Mouse (Mus musculus) ovary, adult 18-20 months (tissue): ENCODE data around the gene Zfp143.
"Not testable (repeated sequence)": the region's sequence is repeated elsewhere in the genome, so short reads cannot be mapped to it uniquely, and the experiment has no call there.

Experiments used
- DNase-seq: peaks from one replicate; pipeline ENCODE4 v3.0.0; 2022; ENCODE audit warnings: low spot score, mixed read lengths

Gene Zfp143

DNA sequence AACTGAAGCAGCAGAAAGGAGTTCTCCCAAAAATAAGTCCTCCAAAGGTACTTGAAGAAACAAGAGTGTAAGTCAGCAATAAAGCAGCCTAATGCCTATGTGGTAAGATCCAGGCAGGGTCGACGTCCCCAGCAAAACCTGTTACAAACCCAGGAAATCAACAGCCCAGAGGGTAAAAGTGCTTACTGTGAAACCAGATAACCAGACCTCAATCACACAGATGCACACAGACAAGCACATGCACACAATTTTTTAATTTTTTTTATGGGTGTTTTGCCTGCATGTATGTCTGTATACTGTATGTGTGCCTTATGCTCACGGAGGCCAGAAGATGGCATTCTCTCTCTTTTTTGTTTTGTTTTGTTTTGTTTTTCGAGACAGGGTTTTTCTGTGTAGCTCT lies 35.3 kb downstream of the Zfp143 start:
- no peak for DNase-seq

DNA sequence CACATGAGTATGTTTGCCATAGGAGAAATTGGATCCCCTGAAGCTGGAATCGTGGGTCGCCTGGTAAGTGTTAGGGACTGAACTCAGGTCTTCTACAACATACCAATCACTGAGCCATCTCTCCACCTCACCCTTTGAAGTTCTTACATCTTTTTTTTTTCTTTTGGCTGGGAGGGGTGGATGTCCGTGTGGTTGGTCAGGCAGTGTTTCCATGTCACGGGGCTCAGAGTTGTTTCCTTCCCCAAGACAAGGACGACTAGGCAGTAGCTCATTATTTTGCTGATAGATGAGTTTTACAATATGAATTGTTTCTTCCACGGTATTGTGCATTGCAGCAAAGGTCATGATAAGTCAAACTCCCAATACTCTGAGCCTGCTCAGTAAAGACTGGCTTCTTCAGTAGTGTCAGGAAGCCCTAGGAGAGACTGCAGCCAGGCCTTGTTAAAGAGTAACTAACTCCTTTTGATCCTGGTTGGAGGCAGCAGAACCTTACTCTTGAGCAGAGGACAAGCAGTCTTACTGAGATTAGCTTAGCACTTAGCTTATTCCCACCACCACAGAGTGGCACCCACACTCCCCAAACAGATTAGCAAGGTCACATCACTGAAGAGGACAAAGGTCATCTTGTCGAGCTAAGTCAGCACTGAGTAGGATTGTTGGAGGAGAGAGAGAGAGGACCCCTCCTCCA lies 36.2 kb downstream of the Zfp143 start:
- DNase-seq: no peak

DNA sequence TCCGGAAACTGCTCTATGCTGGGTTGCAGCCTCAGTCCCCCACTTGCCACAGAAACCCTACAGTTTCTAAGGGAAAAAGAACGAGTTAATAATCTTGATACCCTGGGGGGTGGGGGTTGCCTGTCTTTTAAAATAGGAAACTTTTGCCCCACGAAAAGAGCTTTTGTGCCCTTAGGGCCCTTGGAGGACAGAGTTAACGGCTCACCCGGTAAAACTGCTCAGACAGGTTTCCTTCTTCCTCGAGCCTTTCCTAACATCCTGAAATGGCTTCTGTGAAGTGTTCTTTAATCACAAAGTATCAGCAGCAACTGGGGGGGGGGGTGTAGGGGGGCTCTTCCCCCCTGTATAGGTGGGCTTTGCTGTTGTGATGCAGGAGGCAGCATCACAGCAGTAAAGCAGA lies 39.8 kb downstream of the Zfp143 start:
- DNase-seq: no peak

DNA sequence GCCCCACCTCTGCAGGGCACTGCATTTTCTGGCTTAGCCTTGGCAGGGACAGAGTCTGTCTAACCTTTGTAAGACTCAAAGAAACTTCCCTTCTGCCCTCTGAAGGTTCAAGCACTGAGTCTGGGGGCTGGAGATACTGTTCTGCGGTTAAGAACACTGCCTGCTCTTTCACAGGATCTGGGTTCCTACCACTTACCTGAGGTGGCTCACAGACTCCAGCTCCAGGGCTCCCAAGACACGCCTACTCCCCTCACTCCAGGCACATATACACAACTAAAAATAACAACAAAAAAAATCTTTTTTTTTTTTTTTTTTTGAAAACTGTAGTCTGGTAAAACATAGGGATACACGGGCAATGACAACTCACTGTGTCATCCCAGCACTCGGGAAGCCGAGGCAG lies 40.2 kb downstream of the Zfp143 start:
- no peak for DNase-seq

DNA sequence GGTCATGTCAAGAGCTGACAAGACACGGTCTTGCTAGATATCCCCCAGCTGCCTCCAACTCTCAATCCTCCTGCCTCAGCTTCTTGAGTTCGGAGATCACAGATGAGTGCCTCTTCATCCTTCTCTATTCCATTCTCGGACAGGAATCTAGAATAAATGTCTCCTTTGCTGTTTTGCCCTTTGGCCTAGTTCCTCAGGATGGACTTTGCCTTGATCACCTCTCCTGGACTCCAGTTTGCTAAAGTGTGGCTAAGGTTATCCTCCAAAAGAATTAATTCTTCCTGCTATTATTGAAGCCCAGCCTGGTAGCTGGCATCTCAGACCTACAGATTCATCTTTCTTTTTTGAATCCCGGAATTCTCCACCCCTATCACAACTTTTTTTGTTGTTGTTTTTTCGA lies 44.0 kb downstream of the Zfp143 start:
- DNase-seq: no peak

DNA sequence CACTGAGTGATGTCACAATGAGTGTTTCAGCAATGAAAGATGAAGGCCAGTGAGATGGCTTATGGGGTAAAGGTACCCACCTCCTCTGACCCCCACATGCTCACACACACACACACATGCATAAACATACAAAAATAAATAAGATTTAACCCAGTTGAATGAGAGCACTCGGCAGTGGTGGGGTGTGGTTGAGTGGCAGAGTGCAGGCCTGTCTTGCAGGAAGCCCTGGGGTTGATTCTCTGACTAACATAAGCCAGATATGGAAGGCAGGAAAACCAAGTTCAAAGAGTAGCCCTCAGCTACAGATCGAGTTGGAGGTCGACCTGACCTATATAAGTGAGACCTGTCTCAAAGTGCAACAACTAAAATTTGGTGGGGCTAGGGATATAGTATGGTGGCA lies 45.6 kb downstream of the Zfp143 start:
- no peak for DNase-seq

DNA sequence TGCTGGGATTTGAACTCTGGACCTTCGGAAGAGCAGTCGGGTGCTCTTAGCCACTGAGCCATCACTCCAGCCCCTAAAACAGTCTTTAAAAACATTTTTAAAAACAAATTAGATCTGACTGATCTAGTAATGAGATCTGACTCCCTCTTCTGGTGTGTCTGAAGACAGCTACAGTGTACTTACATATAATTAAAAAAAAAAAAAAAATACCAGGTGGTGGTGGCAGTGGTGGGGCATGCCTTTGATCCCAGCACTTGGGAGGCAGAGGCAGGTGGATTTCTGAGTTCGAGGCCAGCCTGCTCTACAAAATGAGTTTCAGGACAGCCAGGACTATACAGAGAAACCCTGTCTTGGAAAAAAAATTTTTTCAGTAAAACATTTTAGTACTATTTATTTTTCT lies 47.5 kb downstream of the Zfp143 start:
- DNase-seq: not testable (repeated sequence)

DNA sequence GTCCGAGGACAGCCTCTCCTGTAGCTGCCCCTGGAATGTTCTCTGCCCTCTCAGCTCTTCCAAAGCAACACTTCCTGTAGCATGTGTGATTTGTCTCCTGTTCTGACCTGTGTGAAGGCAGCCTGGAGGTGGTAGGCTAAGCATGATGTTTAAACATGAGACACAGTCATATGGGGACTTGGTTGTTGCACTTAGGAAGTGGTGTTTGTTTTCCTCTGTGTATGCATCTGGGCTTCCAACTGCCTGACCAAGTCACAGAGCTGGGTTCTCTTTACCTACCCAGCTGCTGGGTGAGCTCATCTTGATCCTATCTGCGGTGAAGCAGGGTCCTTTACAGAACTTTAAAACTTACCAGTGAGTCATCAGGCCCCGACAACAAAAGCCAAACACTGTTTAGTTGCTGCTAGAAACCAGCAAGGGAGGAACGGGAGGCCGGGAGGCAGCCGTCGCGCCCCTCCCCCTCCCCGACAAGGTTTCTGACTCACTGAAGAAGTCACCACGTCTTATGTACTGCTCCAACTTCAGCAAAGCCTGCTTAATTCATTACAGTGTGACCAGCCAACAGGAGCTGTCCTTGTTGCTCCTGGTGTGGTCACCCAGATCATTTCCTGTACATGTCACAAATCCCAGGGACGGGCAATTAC lies 48.1 kb downstream of the Zfp143 start:
- peak; percentile 53 for DNase-seq

DNA sequence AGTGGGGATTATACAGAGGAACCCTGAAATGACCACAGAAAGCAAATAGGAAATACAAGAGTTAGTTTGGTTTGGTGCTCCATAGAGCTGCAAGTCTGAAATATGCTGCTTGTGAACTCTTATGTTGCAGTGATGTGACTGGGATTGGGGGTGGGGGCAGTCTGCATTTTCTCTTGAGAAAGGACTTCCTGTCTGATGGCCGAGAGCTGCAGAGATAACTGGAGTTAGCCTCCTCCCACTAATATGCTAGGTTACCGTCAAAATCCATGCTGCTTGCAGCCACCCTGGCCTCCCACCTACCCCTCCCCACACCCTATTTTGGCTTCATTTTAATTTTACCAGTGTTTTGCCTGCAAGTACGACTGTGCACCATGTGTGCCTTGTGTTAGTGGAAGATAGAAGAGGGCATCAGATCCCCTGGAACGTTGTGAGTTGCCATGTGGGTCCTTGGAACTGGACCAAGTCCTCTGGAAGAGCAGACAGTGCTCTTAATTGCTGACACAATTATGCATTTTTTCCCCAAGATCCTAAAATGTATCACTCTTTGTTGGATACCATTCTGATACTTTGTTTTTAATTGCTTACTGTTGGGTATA lies 49.1 kb downstream of the Zfp143 start:
- no peak for DNase-seq

DNA sequence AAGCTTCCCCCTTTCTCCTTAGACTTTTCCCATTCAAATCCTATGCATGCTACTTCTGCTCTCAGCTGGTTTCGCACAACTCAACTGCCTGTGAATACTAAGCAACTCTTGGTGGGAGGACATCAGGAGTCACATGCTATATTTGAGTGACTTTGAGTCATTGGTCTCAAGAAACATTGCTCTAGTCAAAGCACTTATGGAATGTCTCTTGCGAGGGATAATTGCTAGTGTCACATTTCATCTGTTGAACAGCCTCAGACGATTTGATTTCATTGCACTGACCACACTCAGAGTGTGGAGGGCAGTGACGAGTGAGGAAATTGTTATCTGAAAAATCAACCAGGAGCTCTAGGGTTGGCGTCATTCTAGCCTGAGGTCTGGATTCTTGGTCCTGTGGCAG lies 53.7 kb downstream of the Zfp143 start:
- DNase-seq: no peak

DNA sequence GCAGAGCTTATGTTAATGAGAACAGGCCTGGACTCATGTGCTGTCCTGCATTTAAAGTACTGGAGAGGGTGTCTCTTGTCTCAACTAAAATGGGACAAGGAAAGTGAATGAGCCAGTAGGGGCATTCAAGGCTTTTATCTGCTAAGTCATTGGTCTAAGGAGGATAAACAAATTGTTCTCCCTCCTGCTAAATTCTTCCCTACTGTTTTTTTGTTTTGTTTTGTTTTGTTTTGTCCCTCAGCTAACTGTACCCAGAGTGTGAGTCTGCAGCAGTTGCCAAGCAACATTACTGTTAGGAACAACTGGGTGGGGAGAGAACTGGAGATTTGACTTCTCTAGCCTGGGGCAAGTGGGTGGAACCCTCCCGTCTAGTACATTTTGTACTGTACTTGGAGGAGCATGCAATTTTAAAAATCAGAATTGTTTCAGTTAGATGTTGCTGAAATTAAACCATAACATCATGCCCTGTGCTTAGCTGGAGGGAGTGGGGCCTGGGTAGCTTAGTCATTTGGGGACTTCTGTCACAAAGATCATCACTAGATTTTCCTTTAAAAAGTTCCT lies 55.8 kb downstream of the Zfp143 start:
- peak; percentile 41 for DNase-seq

DNA sequence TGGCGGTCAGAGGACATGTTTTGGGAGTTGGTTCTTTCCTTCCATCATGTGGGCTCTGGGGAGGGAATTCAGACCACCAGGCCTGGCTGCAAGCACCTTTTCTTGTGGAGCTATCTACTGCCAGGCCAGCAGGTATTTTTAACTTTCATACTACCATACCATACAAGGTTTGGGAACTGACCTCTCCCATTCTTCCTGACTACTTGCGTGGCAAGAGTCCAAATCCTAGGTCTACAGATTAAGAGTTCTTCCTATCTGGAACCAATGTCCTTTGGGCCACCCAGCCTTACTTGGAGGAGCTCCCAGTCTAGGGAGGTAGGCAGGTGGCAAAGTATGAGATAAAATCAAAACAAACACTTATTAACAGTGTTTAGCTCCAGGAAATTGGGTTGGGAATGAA lies 57.4 kb downstream of the Zfp143 start:
- DNase-seq: no peak

DNA sequence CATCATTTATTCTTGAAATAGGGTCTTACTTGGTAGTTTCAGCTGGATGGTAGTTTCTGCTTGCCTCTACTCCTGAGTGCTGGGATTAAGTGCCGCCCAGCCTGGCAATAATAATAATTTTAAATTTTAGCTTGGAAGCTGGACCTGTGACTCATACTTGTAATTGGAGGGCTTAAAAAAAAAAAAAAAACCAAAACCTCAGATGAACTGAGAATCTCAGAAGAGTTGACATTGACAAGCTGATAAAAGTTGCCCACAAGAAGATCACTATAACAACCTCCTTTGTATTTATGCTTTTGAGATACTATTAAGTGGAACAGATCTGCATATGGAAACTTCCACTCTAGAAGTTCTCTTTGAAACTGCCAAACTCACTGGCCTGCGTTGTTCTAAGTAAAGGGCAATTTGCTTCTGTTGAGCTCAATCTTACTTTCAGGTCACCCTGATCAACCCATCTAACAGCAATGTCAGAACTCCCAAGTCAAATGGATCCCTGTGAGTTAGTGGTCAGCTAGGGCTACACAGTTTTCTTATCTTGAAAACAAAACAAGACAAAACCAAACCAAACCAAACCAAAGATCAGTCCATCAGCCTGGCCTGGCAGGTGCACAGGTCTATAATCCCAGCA lies 59.3 kb downstream of the Zfp143 start:
- DNase-seq: no peak

DNA sequence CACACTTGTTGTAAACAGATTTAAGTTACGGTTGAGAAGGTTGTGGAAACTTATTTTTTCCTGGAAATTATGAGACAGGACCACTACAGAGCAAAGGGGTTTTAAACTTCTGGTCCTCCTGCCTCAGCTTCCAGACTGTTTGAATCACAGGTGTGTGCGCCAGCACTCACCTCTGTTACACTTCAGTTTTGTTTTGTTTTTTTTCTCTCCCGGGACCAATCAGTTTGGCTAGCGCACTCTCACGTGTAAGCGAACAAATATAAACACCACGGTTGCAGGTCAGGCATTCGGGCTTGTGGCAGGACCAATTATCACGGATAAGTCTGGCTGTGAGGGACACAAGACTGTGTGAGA lies 60.1 kb downstream of the Zfp143 start:
- no peak for DNase-seq

DNA sequence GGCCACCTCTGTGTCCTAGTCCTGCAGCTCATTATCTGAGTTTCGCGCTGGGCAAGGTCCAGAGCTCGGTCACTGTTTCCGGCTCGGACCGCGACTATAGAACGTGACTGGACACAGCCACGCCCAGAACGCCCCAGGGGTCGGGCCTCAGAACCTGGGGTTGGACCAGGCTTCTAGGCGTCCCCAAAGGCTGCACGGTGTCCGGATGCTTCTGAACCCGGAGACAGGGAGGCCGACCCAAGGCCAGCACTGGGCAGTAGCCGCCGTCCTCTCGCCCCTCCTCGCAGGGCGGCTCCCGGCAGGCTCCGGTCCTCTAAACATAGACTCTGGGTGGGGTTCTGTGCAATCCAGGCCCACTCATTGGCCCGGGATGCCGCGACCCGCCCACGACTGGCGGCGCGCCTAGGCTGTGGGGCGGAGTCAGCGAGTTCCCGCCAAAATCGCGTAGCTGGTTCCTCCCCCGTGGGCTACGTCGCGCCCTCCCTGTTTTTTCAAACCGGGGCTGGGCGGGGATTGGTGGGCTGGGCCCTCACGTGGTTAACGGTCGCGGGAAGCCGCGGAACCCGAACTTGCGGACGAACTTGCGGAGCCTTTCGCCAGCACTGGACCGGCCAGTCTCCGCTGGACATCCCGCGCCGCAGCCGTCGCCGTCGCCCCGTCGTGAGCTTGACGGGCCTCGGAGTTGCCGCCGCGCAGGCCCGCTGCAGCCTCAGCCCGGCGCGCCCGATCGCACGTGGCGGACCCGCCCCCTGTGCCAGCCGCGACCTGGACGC lies 60.7 kb downstream of the Zfp143 start, which contains the start of gene Wee1:
Gene Wee1 (plus strand): TSS at position 531 of the 773 bp plus-strand sequence.
- DNase-seq: peak; percentile 98

DNA sequence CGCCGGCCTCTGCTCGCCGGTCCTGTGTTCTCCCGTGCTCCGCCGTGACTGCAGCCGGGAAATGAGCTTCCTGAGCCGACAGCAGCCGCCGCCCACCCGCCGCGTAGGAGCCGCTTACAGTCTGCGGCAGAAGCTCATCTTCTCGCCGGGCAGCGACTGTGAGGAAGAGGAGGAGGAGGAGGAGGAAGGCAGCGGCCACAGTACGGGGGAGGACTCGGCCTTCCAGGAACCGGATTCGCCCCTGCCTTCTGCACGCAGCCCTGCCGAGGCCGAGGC lies 61.2 kb downstream of the Zfp143 start:
- no peak for DNase-seq

DNA sequence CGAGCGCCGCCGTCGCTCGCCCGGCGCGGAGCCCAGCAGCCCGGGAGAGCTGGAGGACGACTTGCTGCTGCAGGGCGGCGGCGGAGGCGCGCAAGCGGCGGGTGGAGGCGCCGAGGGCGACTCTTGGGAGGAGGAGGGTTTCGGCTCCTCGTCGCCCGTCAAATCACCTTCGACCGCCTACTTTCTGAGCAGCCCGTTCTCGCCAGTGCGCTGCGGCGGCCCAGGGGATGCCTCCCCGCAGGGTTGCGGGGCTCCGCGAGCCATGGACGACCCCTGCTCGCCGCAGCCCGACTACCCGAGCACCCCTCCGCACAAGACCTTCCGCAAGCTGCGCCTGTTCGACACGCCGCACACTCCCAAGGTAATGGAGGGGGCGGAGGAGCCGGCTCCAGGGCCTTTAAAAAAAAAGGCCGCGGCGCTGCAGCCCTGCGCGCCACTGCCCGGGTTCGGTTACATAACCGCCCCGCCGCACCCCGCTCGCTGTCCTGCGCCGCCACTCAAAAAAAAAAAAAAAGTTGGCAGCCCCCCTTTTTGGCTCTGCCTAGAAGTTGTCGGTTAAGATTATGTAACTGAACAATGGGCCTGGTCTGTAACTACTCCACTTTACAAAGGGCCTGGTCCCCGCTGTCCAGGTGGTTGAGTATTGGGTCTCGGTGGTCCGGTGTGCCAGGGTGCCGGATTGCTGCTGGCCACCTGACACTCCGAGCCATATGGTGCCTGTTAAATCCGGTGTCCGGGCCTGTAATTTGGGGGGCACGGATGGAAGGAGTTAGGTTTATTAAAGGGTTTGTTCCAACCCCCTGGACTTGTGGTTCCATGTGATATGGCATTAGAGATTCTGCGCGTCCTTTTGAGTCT lies 61.8 kb downstream of the Zfp143 start:
- peak; percentile 37 for DNase-seq

DNA sequence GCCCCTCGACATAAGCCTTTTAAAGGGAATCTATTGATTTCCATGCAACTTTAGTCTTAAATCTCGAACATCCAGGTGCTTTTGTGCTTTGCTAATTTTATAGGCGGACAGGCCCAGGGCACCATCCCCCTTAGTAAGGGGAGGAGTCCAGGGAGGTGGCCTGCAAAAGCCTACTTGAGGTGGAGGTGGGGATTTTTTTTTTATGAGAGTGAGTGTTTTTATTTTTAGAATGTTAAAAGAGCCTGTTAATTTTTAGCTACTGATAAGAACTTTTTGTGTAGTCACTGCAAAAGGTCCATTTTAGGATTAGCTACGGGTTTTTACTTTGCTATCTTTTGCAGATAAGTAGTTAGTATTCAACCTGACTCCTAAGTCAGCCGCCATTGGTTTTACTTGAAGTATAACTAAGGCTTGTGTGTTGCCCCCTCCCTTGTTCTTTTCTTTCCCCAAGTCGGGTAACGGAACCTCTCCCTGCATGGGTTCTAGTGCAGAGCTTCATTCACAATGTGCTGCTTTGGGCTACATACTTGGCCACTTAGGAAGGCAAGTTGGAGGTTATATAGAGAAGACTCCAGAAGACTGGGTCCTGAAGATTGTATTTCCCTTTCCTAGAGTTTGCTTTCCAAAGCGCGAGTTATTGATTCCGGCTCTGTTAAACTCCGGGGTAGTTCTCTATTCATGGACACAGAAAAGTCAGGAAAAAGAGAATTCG lies 63.0 kb downstream of the Zfp143 start:
- DNase-seq: no peak

DNA sequence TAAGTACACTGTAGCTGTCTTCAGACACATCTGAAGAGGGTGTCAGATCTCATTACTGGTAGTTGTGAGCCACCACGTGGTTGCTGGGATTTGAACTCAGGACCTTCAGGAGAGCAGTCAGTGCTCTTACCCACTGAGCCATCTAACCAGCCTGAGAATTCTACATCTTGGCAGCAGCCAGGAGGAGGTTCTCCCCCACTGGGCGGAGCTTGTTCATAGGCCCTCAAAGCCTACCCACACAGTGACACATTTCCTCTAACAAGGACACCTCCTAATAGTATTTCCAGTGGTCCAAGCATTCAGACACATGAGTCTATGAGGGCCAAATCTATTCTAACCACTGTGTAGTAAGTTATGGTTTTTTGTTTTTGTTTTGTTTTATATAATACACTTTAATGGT lies 67.5 kb downstream of the Zfp143 start:
- DNase-seq: no peak

DNA sequence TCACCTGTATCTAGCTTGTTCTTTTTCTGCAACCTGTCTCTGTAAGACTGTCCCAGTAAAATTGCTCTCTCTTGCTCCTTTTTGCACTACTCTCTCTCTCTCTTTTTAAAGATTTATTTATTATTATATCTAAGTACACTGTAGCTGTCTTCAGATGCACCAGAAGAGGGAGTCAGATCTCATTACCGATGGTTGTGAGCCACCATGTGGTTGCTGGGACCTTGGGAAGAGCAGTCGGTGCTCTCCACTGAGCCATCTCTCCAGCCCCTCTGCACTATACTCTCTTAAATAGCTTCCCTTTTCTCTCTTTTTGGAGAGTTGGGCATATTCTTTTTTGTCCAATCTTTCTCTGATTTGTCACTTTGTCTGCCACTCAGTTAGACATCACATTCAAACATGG lies 71.3 kb downstream of the Zfp143 start:
- not testable (repeated sequence) for DNase-seq

DNA sequence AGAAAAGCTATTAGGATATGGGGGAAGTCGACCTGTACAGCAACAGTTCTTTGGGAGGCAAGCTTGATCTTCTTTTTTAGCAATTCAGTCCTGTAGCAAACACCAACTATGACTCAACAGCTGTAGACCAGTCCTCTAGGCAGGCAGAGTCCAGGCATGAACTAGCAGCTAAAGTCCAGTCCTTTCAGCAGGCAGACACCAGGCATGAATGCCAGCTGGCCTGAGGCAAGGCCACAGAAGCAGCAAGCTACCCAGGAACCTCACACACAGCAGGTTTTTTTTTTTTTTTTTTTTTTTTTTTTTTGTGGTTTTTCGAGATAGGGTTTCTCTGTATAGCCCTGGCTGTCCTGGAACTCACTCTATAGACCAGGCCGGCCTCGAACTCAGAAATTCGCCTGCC lies 73.0 kb downstream of the Zfp143 start:
- DNase-seq: no peak
